Mouse (Mus musculus): Measurements from ENCODE around the gene Car4. TPM values are rescaled to one million over a fixed set of nuclear protein-coding genes. Genes with fewer than 3 reads are reported as not detected.

Car4 gene
- total RNA-seq (2017) = not detected in 2 replicates

DNA sequence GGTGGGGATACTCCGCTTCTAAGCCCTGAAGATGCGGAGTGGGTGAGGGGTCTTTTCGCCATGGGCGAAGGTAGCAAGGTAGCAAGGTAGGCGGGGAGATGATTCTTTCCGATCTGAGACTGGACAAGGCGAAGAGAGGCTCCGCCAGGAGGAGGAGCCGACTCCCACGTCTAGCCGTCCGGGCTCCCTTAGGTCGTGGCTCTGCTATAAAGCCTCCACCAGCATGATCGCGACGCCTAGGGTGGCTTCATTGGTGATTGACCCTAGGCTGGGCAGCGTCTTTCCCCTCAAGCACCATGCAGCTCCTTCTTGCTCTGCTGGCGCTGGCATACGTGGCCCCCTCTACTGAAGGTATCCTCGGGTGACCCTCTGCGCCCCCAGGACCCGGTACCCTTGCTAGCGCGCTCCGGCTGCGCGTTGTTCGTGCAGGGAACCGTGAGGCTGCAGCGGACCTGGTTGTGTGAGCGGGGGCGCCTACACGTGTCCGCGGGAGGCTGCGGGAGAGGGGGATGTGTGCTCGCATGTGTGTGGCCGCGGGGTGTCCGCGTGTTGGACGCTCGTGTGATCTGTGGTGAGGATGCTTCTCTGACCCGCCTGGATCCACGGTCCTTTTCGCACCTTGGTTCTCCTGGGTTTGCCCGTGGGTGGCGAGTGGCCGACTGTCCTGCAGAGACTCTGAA lies at the start of gene Car4:
Car4 (plus strand) TSS at position 196 of the 680 bp plus-strand sequence.
- 0 out of 4 replicates have a peak, but pooled peaks of 1 of the 2 experiments have one; percentile 29 for ATAC-seq (replicated peaks in 1 of 2; ENCODE audit: insufficient read depth in 1 of 2, low FRiP score in 2 of 2, low TSS enrichment in 1 of 2, low read depth in 1 of 2, poor library complexity in 2 of 2, severe bottlenecking in 2 of 2)

DNA sequence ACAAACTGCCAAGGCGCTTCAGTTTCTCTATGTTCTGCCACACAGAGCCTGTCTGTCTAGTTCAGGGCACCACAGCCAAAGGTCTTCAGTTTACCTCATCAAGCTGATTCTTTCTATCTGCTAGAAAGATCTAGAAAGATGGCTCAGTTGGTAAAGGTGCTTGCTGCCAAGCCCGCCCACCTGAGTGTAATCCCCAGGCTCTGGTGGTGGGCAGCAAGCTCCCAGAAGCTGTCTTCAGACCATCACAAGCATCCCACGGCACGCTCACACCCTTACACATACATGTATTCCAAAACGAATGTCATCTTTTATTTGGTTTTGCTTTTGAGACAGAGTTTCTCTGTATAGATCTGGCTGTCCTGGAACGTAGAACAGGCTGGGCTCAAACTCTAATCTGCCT lies 49.1 kb upstream of the Car4 start:
- no peak for ATAC-seq (replicated peaks in 1 of 2; ENCODE audit: insufficient read depth in 1 of 2, low FRiP score in 2 of 2, low TSS enrichment in 1 of 2, low read depth in 1 of 2, poor library complexity in 2 of 2, severe bottlenecking in 2 of 2)

DNA sequence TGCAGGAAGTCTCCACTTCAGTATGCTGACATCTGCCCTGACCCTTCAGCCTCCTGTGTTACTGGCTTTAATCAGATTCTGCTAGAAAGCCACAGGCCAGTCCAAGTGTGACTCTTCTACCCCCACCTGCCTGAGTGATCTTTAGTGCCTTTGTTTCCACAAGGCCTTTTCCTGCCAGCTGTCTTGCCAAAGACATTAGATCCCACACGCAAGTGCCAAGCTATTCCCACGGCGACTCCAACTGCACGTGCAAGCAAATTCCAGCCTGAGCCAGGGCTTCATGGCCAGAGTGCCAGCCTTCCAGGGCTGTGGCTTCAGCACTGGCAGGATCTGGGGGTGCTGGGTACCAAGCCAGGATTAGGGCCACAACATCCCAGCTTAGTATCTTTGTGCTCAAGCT lies 47.2 kb upstream of the Car4 start:
- no peak for ATAC-seq (replicated peaks in 1 of 2; ENCODE audit: insufficient read depth in 1 of 2, low FRiP score in 2 of 2, low TSS enrichment in 1 of 2, low read depth in 1 of 2, poor library complexity in 2 of 2, severe bottlenecking in 2 of 2)

DNA sequence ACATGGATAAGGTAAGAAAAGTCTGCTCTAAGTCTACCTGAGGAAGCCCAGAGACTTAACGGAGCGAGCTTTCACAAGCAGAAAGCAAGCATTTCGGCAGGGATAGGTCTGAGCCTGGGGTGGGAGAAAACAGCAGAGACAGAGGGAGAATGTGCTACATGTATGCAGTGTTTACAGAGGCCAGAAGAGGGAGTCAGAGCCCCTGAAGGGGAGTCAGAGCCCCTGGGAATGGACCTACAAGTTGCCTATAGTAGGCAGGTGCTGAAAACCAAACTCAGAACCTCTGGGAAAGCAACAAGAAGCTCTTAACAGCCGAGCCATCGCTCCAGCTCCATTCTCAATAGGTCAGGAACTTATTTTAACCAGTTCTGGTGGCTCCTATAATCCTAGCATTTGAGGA lies 42.9 kb upstream of the Car4 start:
- ATAC-seq (replicated peaks in 1 of 2; ENCODE audit: insufficient read depth in 1 of 2, low FRiP score in 2 of 2, low TSS enrichment in 1 of 2, low read depth in 1 of 2, poor library complexity in 2 of 2, severe bottlenecking in 2 of 2) = no peak

DNA sequence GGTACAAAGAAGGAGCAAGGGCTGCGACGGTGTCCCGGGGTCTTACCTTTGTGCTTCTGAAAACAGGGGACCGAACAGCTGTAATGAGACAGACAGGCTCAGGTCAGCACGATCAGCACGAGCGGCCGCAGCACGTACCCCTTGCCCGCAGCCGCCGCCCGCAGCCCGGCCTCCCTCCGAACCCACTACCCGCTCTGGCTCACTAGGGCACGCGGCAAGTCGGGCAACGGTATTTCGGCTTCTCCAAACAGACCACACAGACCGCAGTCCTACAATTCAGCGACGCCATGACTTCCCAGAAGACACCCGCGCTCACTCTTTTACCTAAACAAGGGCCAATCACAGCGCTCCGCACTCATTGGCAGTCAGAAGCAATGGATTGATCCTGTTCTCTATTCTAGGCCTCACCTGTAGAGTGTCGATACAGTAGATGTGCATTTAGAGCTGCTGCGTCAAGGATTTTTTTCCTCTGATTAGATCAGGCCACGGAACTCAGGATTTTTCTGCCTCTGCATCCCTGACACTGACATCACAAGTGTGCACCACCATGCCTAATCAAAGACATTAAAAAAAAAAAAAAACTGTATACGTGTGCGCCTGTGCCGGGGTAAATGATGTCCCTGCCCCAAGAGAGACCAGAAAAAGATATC lies 41.4 kb upstream of the Car4 start, which contains the start of gene Znhit3:
Znhit3 (minus strand) TSS at position 314 of the 650 bp plus-strand sequence.
- peak; percentile 93 to 96 for ATAC-seq (replicated peaks in 1 of 2; ENCODE audit: insufficient read depth in 1 of 2, low FRiP score in 2 of 2, low TSS enrichment in 1 of 2, low read depth in 1 of 2, poor library complexity in 2 of 2, severe bottlenecking in 2 of 2)

DNA sequence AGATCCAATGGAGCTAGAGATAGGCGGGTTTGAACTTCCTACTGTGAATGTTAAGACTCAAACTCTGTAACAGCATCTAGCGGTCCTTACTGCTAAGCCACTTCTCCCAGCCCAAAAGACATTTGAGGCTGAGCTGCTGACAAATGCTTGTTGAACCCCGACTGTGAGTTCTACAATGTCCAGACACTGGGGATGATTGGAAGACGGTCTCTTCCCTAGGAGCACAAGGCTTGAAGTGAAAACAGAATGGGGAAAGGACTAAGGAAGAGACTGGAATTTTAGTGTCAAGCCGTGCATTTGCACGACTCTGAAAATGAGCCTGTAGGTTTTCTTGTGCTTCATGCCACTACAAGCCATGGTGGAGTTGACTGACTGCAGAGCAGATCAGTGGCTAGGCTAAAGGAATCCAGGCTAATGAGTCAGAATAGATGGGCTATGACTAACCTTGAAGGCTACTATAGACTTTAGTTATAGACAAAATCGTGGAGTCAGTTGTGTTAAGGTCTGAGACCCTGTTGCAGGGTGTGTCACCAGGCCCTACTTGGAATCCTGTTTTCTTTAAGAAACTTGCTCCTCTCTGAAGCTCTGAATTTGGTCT lies 40.8 kb upstream of the Car4 start:
- no peak for ATAC-seq (replicated peaks in 1 of 2; ENCODE audit: insufficient read depth in 1 of 2, low FRiP score in 2 of 2, low TSS enrichment in 1 of 2, low read depth in 1 of 2, poor library complexity in 2 of 2, severe bottlenecking in 2 of 2)

DNA sequence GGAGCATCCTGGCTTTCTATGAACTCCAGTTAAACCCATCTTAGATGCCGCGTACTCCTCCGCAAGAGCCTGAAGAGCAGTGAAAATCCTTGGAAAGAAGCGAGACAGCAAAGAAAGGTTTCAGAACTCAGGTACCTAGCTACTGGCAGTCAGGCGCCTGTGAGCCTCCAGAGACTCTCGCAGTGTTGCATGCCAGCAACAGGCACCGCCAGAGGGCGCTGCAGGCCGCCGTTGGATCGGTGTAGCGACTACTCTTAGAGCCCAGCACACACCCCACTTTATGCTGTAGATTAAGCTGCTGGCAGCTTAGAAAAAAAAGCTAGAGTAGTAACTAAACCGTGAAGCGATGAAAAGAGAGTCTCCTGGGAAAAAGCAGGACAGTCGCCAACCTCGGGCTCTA lies 39.2 kb upstream of the Car4 start:
- ATAC-seq (replicated peaks in 1 of 2; ENCODE audit: insufficient read depth in 1 of 2, low FRiP score in 2 of 2, low TSS enrichment in 1 of 2, low read depth in 1 of 2, poor library complexity in 2 of 2, severe bottlenecking in 2 of 2) = peak; percentile 60 to 61; a peak in 2 of 4 replicates

DNA sequence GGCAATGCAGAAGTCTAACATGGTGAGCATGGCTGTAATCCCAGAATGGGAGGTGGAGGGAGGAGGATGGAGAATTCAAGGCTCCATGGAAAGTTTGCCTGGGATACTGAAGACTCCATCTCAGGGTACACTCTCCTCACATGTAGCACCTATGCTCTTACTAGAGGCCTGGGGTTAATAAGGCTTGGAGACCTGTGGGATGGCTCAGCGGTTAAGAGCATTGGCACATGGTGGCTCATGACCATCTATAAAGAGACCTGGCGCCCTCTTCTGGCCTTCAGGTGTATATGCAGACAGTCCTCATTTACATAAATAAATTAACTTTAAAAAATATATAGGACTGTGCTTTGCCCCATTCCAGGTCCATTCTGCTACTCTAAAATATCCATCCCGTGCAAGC lies 38.3 kb upstream of the Car4 start:
- peak; percentile 19 to 37; a peak in 1 of 4 replicates for ATAC-seq (replicated peaks in 1 of 2; ENCODE audit: insufficient read depth in 1 of 2, low FRiP score in 2 of 2, low TSS enrichment in 1 of 2, low read depth in 1 of 2, poor library complexity in 2 of 2, severe bottlenecking in 2 of 2)

DNA sequence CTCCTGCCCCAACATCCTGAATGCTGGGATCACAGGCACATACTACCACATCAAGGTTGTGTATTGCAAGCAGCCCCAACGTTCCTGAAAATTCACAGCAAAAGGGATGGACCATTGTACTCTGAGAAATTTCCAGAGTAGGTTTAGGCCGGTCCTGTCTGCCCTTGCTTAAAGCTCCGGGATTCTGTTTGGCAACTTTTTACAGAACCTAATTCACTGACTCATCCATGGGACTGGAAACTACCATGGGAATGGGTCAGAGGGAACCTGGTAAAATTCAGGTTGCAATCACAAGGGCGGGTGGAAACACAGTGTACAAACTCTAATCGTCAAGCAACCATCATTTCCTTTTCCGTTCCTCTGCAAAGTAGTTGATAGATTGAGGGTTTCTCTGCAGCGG lies 37.6 kb upstream of the Car4 start:
- ATAC-seq (replicated peaks in 1 of 2; ENCODE audit: insufficient read depth in 1 of 2, low FRiP score in 2 of 2, low TSS enrichment in 1 of 2, low read depth in 1 of 2, poor library complexity in 2 of 2, severe bottlenecking in 2 of 2) = no peak

DNA sequence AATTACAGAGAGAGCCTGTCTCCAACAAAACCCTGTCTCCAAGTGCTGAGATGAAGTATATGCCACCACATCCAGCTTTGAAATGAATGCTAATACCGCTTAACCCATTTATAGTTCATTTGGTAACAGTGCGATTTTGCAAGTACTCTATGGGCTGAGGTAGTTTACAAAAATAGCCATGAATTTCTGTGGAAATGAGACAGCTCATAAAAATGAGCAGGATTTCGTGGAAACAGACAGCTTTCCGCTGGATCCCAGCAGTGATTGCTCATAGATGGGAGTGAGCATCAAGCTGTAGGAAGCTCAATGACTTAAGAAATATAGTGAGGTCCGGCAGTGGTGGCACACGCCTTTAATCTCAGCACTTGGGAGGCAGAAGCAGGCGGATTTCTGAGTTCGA lies 36.6 kb upstream of the Car4 start:
- no peak for ATAC-seq (replicated peaks in 1 of 2; ENCODE audit: insufficient read depth in 1 of 2, low FRiP score in 2 of 2, low TSS enrichment in 1 of 2, low read depth in 1 of 2, poor library complexity in 2 of 2, severe bottlenecking in 2 of 2)

DNA sequence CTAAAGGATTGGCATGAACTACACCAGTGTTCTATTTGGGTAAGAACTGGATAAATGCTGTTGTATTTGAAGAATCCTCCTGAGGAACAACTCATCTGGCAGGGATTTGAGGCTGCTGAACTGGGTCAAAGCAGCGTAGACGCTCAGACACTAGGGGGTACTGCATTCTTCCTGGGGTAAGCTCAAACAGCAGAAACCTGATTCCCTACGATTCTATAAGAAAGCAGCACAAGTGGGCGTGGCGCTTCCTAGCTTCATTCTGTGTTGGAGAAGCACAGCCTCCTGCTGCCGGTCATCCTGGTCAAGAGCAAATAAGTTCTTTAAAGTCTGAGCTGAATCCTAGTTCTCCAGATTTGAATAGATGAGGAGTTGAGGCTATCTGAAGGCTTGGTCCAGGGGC lies 25.3 kb upstream of the Car4 start:
- ATAC-seq (replicated peaks in 1 of 2; ENCODE audit: insufficient read depth in 1 of 2, low FRiP score in 2 of 2, low TSS enrichment in 1 of 2, low read depth in 1 of 2, poor library complexity in 2 of 2, severe bottlenecking in 2 of 2) = no peak

DNA sequence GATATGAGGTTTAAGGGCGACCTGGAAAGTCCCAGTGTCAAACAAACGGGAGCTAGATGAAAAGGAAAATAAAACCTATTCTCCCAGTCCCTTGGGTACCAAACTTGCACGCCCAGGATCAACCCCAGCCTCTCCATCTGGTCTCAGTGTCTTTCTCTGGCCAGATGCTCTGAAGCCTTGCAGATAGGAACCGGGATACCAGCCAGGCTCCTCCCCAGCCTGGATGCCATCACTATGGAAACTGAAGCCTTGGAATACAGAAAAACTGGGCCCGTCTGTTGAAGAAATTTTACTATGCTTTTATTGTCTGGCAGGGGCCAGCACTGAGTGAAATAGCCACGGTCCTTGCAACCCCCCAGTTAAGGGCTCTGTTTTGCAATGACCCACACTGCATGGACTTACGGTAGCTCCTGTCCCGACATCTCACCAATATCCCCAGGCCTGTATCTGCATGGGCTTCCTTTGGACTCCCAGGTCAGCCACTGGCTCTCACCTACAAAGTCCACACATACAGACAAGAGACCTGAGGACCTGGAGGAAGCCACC lies 18.0 kb upstream of the Car4 start:
- ATAC-seq (replicated peaks in 1 of 2; ENCODE audit: insufficient read depth in 1 of 2, low FRiP score in 2 of 2, low TSS enrichment in 1 of 2, low read depth in 1 of 2, poor library complexity in 2 of 2, severe bottlenecking in 2 of 2) = no peak

DNA sequence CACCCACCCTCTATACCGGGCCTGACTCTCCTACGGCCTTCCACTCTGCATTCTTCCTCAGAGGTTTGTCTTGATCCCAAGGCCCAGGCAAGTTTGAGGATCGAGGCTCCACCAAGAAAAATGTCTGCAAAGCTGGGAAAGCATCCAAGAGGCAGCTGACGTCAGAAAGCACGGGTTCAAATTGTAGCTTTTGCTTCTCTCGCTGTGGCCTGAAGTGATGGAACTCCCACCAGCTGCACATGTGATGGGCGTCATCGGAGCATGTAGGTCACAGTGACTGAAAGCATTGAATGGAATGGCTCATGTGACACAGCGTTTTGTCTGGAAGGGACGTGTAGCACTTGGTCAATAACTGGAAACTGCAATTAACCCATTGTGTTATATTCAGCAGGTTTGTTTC lies 17.4 kb upstream of the Car4 start:
- ATAC-seq (replicated peaks in 1 of 2; ENCODE audit: insufficient read depth in 1 of 2, low FRiP score in 2 of 2, low TSS enrichment in 1 of 2, low read depth in 1 of 2, poor library complexity in 2 of 2, severe bottlenecking in 2 of 2) = no peak

DNA sequence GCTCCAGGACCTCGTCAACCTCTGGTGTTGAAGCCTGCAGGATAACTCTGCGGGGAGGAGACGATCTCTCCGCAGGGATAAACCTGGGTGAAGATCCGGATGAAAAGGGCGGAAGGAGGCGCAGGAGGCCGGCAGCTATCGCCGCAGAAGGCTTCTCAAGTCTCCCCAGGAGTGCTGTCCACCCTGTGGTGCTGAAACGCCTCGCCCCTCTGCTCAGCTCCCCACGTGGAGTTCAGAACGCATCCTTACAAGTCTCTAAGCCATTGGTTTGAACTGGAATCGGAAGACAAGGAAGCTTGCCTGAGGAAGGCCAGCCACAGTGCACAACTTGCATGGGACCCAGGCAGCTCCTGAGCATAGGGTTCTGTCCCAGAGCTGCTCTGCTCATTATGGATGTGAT lies 13.6 kb upstream of the Car4 start:
- peak; percentile 46 to 56; a peak in 3 of 4 replicates for ATAC-seq (replicated peaks in 1 of 2; ENCODE audit: insufficient read depth in 1 of 2, low FRiP score in 2 of 2, low TSS enrichment in 1 of 2, low read depth in 1 of 2, poor library complexity in 2 of 2, severe bottlenecking in 2 of 2)

DNA sequence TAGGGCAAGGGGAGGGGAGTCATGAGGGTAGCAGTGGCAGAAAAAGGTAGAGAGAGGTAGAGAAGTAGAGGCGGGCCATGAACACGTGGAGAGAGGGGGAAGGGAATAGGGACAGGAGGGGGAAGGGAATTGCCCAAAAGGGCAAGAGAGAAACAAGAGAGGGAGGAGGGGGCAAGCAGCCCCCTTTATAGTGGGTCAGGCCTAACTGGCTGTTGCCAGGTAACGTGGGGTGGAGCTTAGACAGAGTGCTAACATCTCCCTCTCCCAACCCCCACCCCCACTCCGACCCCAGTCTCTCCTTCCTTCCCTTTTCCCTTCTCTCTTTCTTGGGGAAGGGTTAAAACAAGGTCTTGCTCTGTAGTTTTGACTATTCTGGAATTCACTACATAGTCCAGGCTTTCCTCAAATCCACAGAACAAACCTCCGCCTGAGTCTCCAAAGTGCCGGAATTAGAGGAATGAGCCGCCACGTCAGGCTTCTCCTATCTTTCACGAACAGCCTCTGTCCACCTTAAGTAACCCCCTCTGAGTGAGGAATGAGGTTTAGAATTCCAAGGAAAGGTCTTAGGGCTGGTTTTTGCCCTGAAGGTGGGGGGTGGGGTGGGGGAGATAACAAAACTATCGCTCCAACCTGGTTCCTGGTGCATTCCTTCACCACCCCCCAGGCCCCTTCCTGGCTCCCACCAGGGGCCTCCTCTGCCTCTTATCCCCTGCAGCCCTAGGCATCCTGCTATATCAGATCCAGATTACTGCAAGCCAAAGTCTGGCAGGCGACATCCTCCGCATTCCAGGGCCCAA lies 12.7 kb upstream of the Car4 start:
- no peak for ATAC-seq (replicated peaks in 1 of 2; ENCODE audit: insufficient read depth in 1 of 2, low FRiP score in 2 of 2, low TSS enrichment in 1 of 2, low read depth in 1 of 2, poor library complexity in 2 of 2, severe bottlenecking in 2 of 2)

DNA sequence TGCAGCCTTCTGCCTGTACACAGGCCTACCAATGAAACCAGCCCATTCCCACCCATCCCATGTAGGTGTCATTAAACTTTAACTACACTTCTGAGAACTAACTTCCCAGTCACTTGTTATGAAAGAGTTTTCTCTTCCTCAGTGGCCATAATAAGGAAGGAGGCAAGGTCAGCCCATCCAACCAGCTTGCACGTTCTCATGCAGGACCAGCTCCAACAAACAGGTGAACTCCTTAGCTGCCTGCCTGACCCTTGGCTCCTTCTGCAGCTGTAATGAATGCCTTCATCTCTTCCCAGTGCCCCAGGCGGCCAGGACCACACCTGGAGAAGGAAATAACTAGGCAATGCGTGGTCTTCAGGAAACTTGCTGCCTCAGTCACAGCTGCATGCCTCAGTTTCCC lies 11.7 kb upstream of the Car4 start:
- ATAC-seq (replicated peaks in 1 of 2; ENCODE audit: insufficient read depth in 1 of 2, low FRiP score in 2 of 2, low TSS enrichment in 1 of 2, low read depth in 1 of 2, poor library complexity in 2 of 2, severe bottlenecking in 2 of 2) = no peak

DNA sequence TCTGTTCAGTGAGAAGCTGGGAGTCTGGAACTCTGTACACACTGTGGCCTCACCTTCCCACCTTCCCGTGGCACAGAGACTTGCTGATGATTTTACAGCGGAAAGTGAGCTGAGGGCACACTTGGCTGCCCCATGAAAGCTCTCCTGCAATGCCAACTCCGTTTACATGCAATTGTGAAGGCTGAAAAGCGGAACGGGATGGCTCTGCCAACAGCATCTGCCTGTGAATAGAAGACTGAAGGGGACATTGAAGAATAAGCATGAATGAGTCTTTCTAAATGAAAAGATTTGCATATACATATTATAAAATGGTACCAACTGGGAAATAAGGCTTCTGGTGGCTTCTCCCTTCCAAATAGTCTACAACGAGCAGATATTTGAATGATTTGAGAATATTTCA lies 10.4 kb upstream of the Car4 start:
- no peak for ATAC-seq (replicated peaks in 1 of 2; ENCODE audit: insufficient read depth in 1 of 2, low FRiP score in 2 of 2, low TSS enrichment in 1 of 2, low read depth in 1 of 2, poor library complexity in 2 of 2, severe bottlenecking in 2 of 2)

DNA sequence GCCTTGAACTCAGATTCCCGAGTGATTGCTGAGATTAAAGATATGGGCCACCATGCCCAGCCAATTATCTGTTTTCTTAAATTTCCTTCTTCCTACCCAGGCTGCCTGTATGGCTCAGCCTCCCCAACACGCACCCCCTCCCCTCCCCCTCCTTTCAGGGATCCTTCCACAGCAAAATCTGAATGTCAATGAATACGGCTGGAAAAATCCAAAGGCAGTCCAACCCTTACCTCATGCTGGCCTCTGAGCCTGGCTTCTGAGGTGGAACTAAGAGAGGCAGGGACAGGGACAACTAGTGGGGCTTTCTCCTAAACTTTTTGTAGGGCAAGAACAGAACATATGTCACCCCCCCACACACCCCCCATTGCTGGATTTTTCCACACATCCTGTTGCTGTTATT lies 9.5 kb upstream of the Car4 start:
- no peak for ATAC-seq (replicated peaks in 1 of 2; ENCODE audit: insufficient read depth in 1 of 2, low FRiP score in 2 of 2, low TSS enrichment in 1 of 2, low read depth in 1 of 2, poor library complexity in 2 of 2, severe bottlenecking in 2 of 2)
